Mouse (Mus musculus) ES-E14 (cell line): Measurements from ENCODE around the gene Anapc4.

ENCODE experiments used
- HCFC1 ChIP-seq: IDR thresholded peaks from 2 replicates; pipeline ENCODE4 v1.6.1; 2012; ENCODE audit warnings: low read length, inconsistent platforms, borderline replicate concordance; ENCODE audit not compliant: insufficient read depth
- ZC3H11A ChIP-seq: IDR thresholded peaks from 2 replicates; pipeline ENCODE4 v1.6.1; 2012; ENCODE audit warnings: low read depth, mild to moderate bottlenecking, inconsistent platforms, low read length, borderline replicate concordance
- ZNF384 ChIP-seq: IDR thresholded peaks from 2 replicates; pipeline ENCODE4 v1.6.1; 2012; ENCODE audit warnings: low read depth, low read length, inconsistent platforms

GRCm38 (mm10) chr5:52812456-52812855, 21.4 kb upstream of the Anapc4 start:
- TF ChIP-seq ZNF384 (no peak), HCFC1 (no peak), ZC3H11A (no peak)
